12 mouse cellular contexts compared by ENCODE assay signal in genomic region chr11:87447429-87447828, GRCm38 (mm10). TPM values are rescaled to one million over a fixed set of nuclear protein-coding genes. Genes with fewer than 3 reads are reported as not detected.
DNase-seq lines count a peak whose midpoint lies in the region; ATAC-seq and TF ChIP-seq lines count a peak whose summit lies in the region.
"Had no signal": no experiment of that assay in that cellular context is flagged by ENCODE, and none has a peak within 500 bp of the region (broad histone marks: within the 10 kb centered on the region; RNA-seq: fewer than 3 reads in every experiment).

No protein-coding gene starts in this region.

- intact Hi-C loops in left cerebral cortex, adult 2 months (cut with DNase I): no loop called here

- H3K4me3 ChIP-seq in heart, embryonic 10.5 days: no peak overlapping the region
- no peak overlapping the region for H3K4me3 ChIP-seq in liver, embryonic 11.5 days (ENCODE audit: low read depth, low read length)
- H3K4me3 ChIP-seq in liver, embryonic 13.5 days (replicated peaks): no peak overlapping the region
- H3K4me3 ChIP-seq in left cerebral cortex, adult 2 months: no peak overlapping the region

- no peak for TF ChIP-seq CTCF in left cerebral cortex, adult 2 months (IDR thresholded peaks at IDR 0.05)

- H3K9ac ChIP-seq in liver, embryonic 11.5 days (ENCODE audit: low read depth, low read length): no peak overlapping the region
- peak overlapping the region; percentile 61 for H3K9ac ChIP-seq in liver, embryonic 13.5 days

- no peak for ATAC-seq in liver, embryonic 11.5 days (replicated peaks; ENCODE audit: low FRiP score)
- ATAC-seq in liver, embryonic 13.5 days (ENCODE audit: low read depth): no peak

- H3K9me3 ChIP-seq in heart, embryonic 10.5 days: no peaks in the 10 kb centered on the region
- H3K9me3 ChIP-seq in liver, embryonic 11.5 days (ENCODE audit: control insufficient read depth, low read length): no peaks in the 10 kb centered on the region
- H3K9me3 ChIP-seq in liver, embryonic 13.5 days (replicated peaks): no peaks in the 10 kb centered on the region
- H3K9me3 ChIP-seq: forebrain, embryonic 10.5 days; heart, embryonic 12.5 days had no signal

- no peaks in the 10 kb centered on the region for H3K27me3 ChIP-seq in heart, embryonic 10.5 days (ENCODE audit: insufficient read depth, poor library complexity, severe bottlenecking)
- no peaks in the 10 kb centered on the region for H3K27me3 ChIP-seq in liver, embryonic 11.5 days (replicated peaks; ENCODE audit: control insufficient read depth, insufficient read depth, low read length)
- no peaks in the 10 kb centered on the region for H3K27me3 ChIP-seq in liver, embryonic 13.5 days
- H3K27me3 ChIP-seq: heart, embryonic 12.5 days had no signal

- DNase-seq in heart, embryonic 10.5 days (ENCODE audit: low spot score): peak; percentile 67
- DNase-seq in heart, adult 9 months (ENCODE audit: low spot score in 2 of 2): no peak
- DNase-seq in liver, embryonic 11.5 days (ENCODE audit: low spot score): no peak
- DNase-seq in liver (no peak), A20 (ENCODE audit: low read depth, low spot score) (peak; percentile 61)
- no peak for DNase-seq in liver, embryonic 13.5 days
- DNase-seq in left cerebral cortex, adult 2 months (ENCODE audit: extremely low spot score in 1 of 2, low spot score in 2 of 2): no peak
- DNase-seq in layer of hippocampus, postnatal 25 days (ENCODE audit: extremely low spot score in 1 of 2, low spot score in 1 of 2): no peak

- H3K4me2 ChIP-seq in liver, embryonic 11.5 days: peak overlapping the region; percentile 74
- H3K4me2 ChIP-seq in liver, embryonic 13.5 days: no peak overlapping the region; the same call in 1 of the 2 replicates

- peaks cover 8% of the 10 kb centered on the region; the same call in 1 of the 2 replicates for H3K4me1 ChIP-seq in heart, embryonic 10.5 days
- H3K4me1 ChIP-seq in liver, embryonic 11.5 days (replicated peaks; ENCODE audit: control insufficient read depth, insufficient read depth, low read length): peaks cover 8% of the 10 kb centered on the region
- peaks cover 36% of the 10 kb centered on the region for H3K4me1 ChIP-seq in liver, embryonic 13.5 days (replicated peaks)

- H3K27ac ChIP-seq in heart, embryonic 10.5 days: peak overlapping the region; percentile 79; the same call in 1 of the 2 replicates
- no peak overlapping the region for H3K27ac ChIP-seq in liver, embryonic 11.5 days (ENCODE audit: low read depth, low read length)
- H3K27ac ChIP-seq in liver, embryonic 13.5 days: no peak overlapping the region; the same call in 1 of the 2 replicates
- no peak overlapping the region for H3K27ac ChIP-seq in left cerebral cortex, adult 2 months
- H3K27ac ChIP-seq: macrophage had no signal

- H3K36me3 ChIP-seq in heart, embryonic 10.5 days: no peaks in the 10 kb centered on the region
- H3K36me3 ChIP-seq in liver, embryonic 11.5 days (ENCODE audit: control insufficient read depth, insufficient read depth, low read length): no peaks in the 10 kb centered on the region
- H3K36me3 ChIP-seq in liver, embryonic 13.5 days: no peaks in the 10 kb centered on the region
- H3K36me3 ChIP-seq: forebrain, embryonic 10.5 days; heart, embryonic 12.5 days had no signal

RNA-seq across cellular contexts. Expression of gene Tex14, which starts 42.6 kb away (rescaled TPM):
- 0.22 and 0.31 TPM in 2 replicates for polyA plus RNA-seq in heart, embryonic 10.5 days (2016; fragmentation: Nextera tagmentation; extraction: Ambion mirVana)
- 0.32 and 0.48 TPM in 2 replicates for polyA plus RNA-seq in liver, embryonic 11.5 days (2014; fragmentation: Nextera tagmentation; extraction: Ambion mirVana)
- polyA plus RNA-seq in liver, embryonic 13.5 days (2015; fragmentation: Nextera tagmentation; extraction: Ambion mirVana): 0.10 and 0.15 TPM in 2 replicates
- total RNA-seq in left cerebral cortex, adult 2 months (2021): under 1 TPM; 0.09 to 0.16 TPM
- total RNA-seq in layer of hippocampus, postnatal 25 days (2021): under 1 TPM; 0.37 to 0.82 TPM
- total RNA-seq: gastrocnemius, postnatal 36 days had no signal
- polyA plus RNA-seq: forebrain, embryonic 10.5 days had no signal

RNA-seq across cellular contexts. Expression of gene Rad51c, which starts 42.7 kb away (rescaled TPM):
- polyA plus RNA-seq in heart, embryonic 10.5 days (2016; fragmentation: Nextera tagmentation; extraction: Ambion mirVana): 11.2 and 12.1 TPM in 2 replicates
- polyA plus RNA-seq in liver, embryonic 11.5 days (2014; fragmentation: Nextera tagmentation; extraction: Ambion mirVana): 5.0 and 5.5 TPM in 2 replicates
- 5.0 and 5.6 TPM in 2 replicates for polyA plus RNA-seq in liver, embryonic 13.5 days (2015; fragmentation: Nextera tagmentation; extraction: Ambion mirVana)
- 1 to 10 TPM; 3.1 to 4.4 TPM for total RNA-seq in left cerebral cortex, adult 2 months (2021)
- total RNA-seq in layer of hippocampus, postnatal 25 days (2021): 1 to 10 TPM; 3.5 to 4.4 TPM

Comparison
In these comparisons a context has a peak if more than half of its experiments do, and no peak if none do; other contexts are left out.
1. DNase-seq: peak in heart, embryonic 10.5 days (single experiment) and A20 (single experiment); none in heart, adult 9 months (0 of 2), liver, embryonic 11.5 days (single experiment), liver (single experiment), liver, embryonic 13.5 days (single experiment), left cerebral cortex, adult 2 months (0 of 2) and layer of hippocampus, postnatal 25 days (0 of 2).